Mouse (Mus musculus): ENCODE measurements around the gene Klhl21. TPM values are rescaled to one million over a fixed set of nuclear protein-coding genes. Genes with fewer than 3 reads are reported as not detected.
A peak's percentile ranks its signal among the peaks of the same experiment; 100 is the strongest.

The Klhl21 gene
- polyA plus RNA-seq, 1 experiment from 2014 or later: 12.1 TPM

DNA sequence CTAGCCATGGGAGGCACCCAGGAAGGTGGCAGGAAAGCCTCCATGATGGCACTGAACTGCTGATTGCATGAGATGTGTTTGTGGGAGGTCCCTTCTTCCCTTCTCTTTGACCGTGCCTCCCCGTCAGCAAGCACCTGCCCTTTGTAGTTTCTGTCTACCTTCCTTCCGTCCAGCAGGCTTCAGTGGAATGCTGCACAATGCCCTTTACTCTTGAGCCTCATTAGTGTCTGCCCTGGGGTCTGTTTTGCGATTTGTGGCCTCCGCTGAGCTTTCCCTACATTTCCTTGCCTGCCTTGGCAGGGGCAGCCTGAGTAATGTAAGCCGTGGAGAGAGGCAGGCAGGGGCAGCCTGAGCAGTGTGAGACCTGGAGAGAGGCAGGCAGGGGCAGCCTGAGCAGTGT, 36.0 kb downstream of the Klhl21 start:
- Histone ChIP-seq H3K4me2 (replicated peaks; ENCODE audit: low read depth, low read length) (no peak overlapping the region), H3K27me3 (ENCODE audit: insufficient read depth, low read length) (no peaks in the 10 kb centered on the region), H3K9ac (replicated peaks; ENCODE audit: low read length) (no peak overlapping the region), H3K4me1 (ENCODE audit: insufficient read depth, low read length) (peaks cover 19% of the 10 kb centered on the region), H3K27ac (ENCODE audit: low read length) (0 out of 2 replicates have a peak overlapping the region, but pooled peaks have one; percentile 23), H3K9me3 (ENCODE audit: low read length) (no peaks in the 10 kb centered on the region), H3K4me3 (ENCODE audit: low read length) (no peak overlapping the region), H3K36me3 (ENCODE audit: insufficient read depth, low read length) (peaks cover 72% of the 10 kb centered on the region)
- 67% methylated on average over 6 of the region's 6 CpGs for WGBS
- ATAC-seq (ENCODE audit: low FRiP score, low TSS enrichment): no peak; the same call in 1 of the 2 replicates

DNA sequence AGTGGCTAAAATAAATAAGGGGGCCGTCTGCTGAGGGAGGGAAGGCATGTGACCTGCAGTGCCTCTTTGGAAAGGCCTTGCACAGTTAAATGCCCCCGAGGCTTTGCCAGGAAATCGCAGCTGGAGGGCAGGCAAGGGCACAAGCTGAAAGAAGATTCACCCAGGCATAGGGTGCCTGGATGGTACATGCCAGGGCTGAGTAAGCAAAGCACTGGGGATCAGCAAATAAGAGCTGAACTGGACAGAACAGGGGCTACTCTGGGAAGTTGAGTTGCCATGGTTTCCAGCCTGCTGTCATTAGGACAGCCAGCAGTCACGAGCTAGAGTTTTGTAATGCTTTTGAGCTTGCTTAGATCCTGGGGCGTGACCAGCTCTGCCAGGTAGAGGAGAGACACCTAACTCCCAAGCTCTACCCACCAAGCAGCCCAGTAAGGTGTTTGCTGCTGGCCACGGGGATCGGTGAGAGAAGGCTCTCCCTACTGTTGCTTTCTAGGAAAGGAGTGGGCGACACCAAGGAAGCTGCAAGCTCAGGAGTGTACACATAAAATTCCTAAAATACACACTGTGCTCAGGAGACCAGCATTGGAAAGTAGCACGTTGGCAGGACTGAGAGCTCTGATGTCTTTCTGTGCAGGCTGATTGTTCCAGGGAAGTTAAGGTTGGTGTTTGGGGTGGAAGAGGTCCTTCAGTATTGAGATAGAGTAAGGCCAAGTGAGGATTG, 53.9 kb downstream of the Klhl21 start:
- no peak overlapping the region for H3K4me3 ChIP-seq (ENCODE audit: low read length)
- H3K9me3 ChIP-seq (ENCODE audit: low read length): no peaks in the 10 kb centered on the region
- 61% methylated on average over 9 of the region's 9 CpGs for WGBS
- H3K36me3 ChIP-seq (ENCODE audit: insufficient read depth, low read length): peaks cover 26% of the 10 kb centered on the region
- ATAC-seq (ENCODE audit: low FRiP score, low TSS enrichment): peak; percentile 47
- no peaks in the 10 kb centered on the region for H3K27me3 ChIP-seq (ENCODE audit: insufficient read depth, low read length)
- H3K4me1 ChIP-seq (ENCODE audit: insufficient read depth, low read length): no peaks in the 10 kb centered on the region
- no peak overlapping the region for H3K4me2 ChIP-seq (replicated peaks; ENCODE audit: low read depth, low read length)
- no peak overlapping the region for H3K9ac ChIP-seq (replicated peaks; ENCODE audit: low read length)
- no peak overlapping the region for H3K27ac ChIP-seq (ENCODE audit: low read length)

DNA sequence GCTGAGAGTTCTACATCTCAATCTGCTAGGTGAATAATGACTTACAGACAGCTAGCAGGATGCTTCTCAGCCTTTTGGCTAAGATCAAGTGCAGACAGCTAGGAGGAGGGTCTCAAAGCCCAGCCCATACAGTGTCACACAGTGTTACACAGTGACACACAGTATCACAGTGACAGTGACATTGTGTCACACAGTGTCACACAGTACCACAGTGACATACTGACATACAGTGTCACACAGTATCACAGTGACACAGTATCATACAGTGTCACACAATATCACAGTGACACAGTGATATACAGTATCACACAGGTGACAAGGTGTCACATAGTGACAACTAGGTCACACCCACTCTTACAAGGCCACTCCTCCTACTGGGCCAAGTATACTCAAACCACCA, 58.7 kb downstream of the Klhl21 start:
- no peak for ATAC-seq (ENCODE audit: low FRiP score, low TSS enrichment)
- H3K4me1 ChIP-seq (ENCODE audit: insufficient read depth, low read length): peaks cover 2% of the 10 kb centered on the region; the same call in 1 of the 2 replicates
- no peaks in the 10 kb centered on the region for H3K36me3 ChIP-seq (ENCODE audit: insufficient read depth, low read length)

More for the DNA sequence above, 58.7 kb downstream of the Klhl21 start:
- Histone ChIP-seq H3K9me3 (ENCODE audit: low read length) (no peaks in the 10 kb centered on the region), H3K9ac (replicated peaks; ENCODE audit: low read length) (no peak overlapping the region), H3K27ac (ENCODE audit: low read length) (no peak overlapping the region), H3K27me3 (ENCODE audit: insufficient read depth, low read length) (no peaks in the 10 kb centered on the region), H3K4me2 (replicated peaks; ENCODE audit: low read depth, low read length) (no peak overlapping the region), H3K4me3 (ENCODE audit: low read length) (no peak overlapping the region)

Other genes with a start within 250 kb of the Klhl21 start
- gene Camta1, start 146.9 kb upstream of the Klhl21 start, polyA plus RNA-seq (2015; fragmentation: Nextera tagmentation; extraction: Ambion mirVana): 80.7 and 83.5 TPM in 2 replicates
- gene Dnajc11, start 75.1 kb upstream of the Klhl21 start, polyA plus RNA-seq (2015; fragmentation: Nextera tagmentation; extraction: Ambion mirVana): 79.5 and 88.4 TPM in 2 replicates
- gene Thap3, start 19.8 kb upstream of the Klhl21 start, polyA plus RNA-seq (2015; fragmentation: Nextera tagmentation; extraction: Ambion mirVana): 42.4 and 46.4 TPM in 2 replicates
- gene Phf13, start 12.5 kb upstream of the Klhl21 start, polyA plus RNA-seq (2015; fragmentation: Nextera tagmentation; extraction: Ambion mirVana): 31.2 and 33.3 TPM in 2 replicates
- 25.3 and 26.0 TPM in 2 replicates for gene Zbtb48, start 18.9 kb downstream of the Klhl21 start, polyA plus RNA-seq (2015; fragmentation: Nextera tagmentation; extraction: Ambion mirVana)
- 0.50 and 0.63 TPM in 2 replicates for gene Tas1r1, start 29.8 kb downstream of the Klhl21 start, polyA plus RNA-seq (2015; fragmentation: Nextera tagmentation; extraction: Ambion mirVana)
- gene Nol9, start 30.5 kb downstream of the Klhl21 start, polyA plus RNA-seq (2015; fragmentation: Nextera tagmentation; extraction: Ambion mirVana): 31.7 and 35.6 TPM in 2 replicates
- gene Plekhg5, start 63.7 kb downstream of the Klhl21 start, polyA plus RNA-seq (2015; fragmentation: Nextera tagmentation; extraction: Ambion mirVana): 25.5 and 28.1 TPM in 2 replicates
- gene Tnfrsf25, start 107.1 kb downstream of the Klhl21 start, polyA plus RNA-seq (2015; fragmentation: Nextera tagmentation; extraction: Ambion mirVana): 1.9 and 3.0 TPM in 2 replicates
- 22.2 and 30.6 TPM in 2 replicates for gene Espn, start 143.6 kb downstream of the Klhl21 start, polyA plus RNA-seq (2015; fragmentation: Nextera tagmentation; extraction: Ambion mirVana)
- 0.14 and 0.57 TPM in 2 replicates for gene Hes2, start 150.1 kb downstream of the Klhl21 start, polyA plus RNA-seq (2015; fragmentation: Nextera tagmentation; extraction: Ambion mirVana)
- gene Acot7, start 169.3 kb downstream of the Klhl21 start, polyA plus RNA-seq (2015; fragmentation: Nextera tagmentation; extraction: Ambion mirVana): 75.1 and 76.4 TPM in 2 replicates